Mouse (Mus musculus): Measurements from ENCODE around the gene Slc12a6.

The Slc12a6 gene

DNA sequence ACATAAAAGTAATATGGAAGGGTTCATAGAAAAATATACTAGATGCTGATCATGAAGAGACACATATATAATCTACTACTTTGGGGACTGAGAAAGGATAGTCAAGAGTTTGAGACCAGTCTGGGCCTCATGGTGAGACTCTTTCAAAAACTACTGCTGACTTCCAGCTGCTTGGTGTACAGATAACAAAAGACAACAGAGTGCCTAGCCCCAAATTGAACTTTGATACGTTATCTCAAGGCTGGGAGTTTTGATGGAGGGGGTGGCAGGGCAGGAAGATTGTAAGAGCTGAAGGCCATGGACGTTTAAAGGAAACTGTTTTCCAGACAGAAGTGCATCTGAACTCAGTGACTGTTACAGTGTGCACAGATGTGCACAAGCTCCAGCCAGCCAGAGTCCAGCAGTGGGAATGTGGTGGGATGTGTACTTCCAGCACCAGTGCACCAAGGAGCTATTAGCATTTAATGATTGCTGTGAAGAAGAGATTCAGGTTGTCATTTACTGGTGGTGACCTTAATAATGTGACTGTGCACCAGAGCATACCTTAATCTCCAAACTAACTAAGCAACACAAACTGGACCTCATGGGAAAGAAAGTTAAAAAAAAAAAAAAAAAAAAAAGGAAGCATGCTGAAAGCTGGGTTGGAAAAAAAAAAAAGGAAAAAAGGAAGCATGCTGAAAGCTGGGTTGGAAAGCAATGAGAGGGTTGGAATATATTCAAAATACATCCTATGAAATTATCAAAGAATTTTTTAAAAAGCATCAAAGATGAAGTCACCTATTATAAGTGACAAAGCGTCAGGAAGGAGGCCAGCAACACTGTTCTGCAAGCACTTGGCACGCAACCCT lies 66.7 kb downstream of the Slc12a6 start:
- no peak for DNase-seq

DNA sequence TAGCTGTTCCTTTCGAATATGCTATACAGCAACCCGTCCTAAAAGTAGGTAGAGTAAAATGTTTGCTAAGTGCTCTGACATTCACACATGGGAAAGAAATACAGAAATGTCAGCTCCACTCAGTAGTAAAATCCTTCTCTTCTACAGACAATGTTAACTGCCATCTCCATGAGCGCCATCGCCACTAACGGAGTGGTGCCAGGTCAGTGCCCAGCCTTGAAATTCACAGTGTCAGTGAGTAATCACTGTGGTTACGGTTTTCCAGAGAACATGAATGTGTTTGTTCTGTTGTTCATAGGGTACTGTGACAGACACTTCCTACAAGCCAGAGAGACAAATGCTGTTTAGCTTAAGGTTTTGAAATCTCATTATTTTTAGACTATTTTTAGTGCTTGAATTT lies 71.6 kb downstream of the Slc12a6 start:
- no peak for DNase-seq

DNA sequence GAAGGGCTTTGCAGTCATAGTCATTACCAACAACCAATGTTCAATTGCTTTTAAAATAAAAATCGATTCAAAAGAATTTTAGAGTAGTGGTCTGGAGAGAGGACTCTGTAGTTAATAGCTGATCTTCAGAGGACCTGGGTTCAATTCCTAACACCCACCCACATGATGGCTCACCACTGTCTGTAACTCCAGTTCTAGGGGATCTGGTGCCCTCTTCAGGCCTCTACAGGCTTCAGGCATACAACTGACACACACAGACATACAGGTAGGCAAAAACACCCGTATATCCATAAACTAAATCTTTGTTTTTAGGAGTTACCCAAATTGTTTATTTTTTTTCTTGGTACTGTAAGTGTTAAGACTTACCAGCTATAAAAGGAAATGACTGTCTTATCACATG lies 74.1 kb downstream of the Slc12a6 start:
- DNase-seq: peak; percentile 8 to 10

DNA sequence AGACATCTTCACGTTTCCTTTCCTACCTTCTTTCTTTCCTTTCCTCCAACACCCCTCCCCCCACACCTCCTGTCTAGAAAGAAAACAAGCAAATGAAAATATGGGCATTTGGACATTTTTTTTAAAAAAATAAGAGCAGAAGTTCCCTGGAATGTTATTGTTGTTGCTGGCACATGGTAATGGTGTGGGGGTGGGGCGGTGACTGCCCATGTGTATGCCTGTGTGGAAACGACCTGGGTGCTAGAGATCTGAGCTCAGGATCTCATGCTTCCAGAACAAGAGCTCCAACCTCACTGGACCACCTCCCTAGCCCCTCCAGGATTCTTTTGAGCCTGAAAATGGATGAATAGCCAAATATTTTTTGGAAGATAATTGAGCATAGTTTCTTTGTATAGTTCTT lies 75.5 kb downstream of the Slc12a6 start:
- no peak for DNase-seq

DNA sequence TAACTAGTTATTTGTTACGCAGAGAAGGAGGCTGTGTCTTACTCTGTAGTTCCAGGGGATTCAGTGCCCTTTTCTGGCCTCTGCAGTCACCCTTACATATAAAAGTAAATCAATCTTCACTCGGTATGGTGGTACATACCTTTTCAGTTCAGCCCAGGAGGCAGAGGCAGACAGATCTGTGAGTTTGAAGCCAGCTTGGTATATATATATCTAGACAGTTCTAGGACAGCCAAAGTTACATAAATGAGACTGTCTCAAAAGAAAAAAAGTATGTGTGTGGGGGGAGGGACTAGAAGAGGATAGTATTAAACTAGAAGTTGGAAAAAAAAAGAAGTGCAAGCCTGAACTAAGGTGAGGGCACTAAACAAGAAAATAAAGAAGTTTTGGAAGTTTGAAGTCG lies 82.6 kb downstream of the Slc12a6 start:
- DNase-seq: no peak

DNA sequence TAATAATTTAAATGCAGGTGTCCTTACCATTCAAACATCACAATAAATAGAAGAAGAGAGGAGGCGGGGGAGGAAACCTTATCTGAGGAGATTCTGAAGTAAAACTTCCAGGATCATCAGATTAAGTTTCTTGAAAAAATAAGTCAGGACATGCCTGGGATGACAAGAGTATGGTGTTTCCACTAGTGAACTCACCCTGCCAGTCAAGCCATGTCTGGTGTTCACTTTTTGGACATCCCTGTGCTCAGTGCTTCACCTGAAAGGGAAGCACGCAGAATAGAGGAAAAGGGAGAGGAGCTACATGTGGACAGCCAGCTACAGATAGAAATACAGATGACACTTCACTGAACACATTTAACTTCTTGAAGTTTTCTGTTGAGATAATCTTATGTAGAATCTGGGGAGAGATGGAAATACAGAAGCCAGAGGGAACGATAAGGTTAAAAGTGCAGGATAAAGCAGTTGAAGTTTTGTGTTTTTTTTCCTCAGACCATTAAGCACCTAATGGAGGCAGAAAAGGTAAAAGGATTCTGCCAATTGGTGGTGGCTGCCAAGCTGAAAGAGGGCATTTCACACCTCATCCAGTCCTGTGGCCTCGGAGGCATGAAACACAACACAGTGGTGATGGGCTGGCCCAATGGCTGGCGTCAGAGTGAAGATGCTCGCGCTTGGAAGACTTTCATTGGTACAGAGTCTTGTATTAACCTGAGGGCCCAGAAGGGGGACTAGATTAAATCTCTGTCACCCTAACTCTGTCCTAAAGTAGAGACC lies 88.2 kb downstream of the Slc12a6 start:
- no peak for DNase-seq

DNA sequence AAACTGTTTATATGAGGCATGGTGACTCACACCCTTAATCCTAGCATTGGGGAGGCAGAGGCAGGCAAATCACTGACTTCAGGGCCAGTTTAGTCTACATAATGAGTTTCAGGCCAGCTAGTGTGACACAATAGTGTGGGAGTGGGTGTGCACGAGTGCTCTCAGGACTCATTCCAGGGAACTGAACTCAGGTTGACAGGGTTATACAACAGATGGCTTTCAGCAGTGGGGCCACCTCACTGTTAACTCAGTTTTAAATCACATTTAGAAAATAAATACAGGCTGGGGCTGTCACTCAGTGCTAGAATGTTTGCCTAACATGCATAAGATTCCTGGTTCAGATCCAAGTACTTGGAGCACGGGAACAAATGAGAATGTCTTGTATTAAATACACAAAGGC lies 94.0 kb downstream of the Slc12a6 start:
- no peak for DNase-seq

DNA sequence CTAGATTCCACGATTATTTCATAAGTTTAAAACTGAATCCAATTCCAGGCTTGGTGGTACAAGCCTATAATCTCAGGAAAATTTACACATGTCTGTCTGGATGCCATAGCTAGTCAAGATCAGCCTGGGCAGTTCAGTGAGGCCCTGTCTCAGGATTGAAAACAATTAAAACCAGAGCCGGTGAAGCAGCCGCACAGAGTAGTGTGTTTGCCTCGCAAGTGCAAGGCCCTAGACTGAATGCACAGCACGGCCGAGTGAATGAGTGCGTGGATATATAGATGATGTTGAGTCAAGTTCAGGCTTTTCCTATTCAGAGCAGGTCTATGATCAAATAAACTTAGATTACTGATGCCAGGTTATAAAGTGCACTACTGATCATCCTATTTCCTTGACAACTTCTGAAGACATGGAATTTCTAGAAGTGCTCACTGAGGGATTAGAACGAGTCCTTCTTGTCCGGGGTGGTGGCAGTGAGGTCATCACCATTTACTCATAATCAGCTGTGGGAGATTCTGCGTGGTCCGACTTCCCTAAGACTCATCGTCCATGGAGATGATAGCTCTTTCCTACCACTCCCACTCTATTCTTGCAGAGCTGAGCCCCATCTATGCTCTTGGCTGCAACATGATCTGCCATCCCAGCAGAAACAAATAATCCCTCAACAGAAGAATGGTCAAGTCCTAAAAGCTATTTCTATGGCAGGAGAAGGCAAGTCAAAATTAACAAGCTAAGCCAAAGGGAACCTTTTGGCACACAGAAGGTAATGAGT lies 94.6 kb downstream of the Slc12a6 start:
- DNase-seq: no peak

DNA sequence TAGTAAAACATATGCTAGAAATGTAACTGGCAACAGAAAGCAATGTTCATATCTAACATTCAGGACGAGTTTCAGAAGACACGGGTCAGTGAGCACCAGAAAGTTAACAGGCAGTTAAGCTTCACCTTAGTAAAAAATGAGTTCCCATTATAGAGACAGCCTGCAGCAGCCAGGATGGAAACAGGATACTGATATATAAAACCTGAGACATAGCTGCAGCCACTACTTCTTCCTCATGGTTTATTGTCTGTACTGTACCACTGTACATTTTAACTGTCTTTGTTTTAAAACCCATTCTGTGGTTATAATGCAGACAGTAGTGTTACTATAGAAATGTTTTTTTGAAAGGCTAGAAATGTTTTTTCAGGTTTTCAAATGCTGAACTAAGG lies 95.2 kb downstream of the Slc12a6 start:
- no peak for DNase-seq

DNA sequence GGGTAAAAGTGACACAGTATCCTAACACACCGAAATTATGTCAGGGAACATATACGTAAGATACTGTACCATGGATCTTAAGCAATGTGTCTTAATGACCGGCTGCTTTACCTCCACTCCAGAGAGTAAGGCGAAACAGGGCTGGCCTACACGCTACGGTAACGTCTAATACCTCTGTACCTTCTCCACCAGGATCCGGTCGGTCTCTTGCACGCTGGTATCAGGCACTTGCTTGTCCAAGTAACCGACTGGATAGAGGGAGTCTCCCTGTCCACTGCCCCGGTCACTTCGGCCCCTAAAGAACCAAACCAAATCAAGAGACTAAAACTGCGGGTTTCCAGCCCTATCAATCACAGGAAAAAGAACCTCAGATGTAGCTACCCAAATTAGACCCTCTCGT lies 101.6 kb downstream of the Slc12a6 start:
- DNase-seq: no peak

DNA sequence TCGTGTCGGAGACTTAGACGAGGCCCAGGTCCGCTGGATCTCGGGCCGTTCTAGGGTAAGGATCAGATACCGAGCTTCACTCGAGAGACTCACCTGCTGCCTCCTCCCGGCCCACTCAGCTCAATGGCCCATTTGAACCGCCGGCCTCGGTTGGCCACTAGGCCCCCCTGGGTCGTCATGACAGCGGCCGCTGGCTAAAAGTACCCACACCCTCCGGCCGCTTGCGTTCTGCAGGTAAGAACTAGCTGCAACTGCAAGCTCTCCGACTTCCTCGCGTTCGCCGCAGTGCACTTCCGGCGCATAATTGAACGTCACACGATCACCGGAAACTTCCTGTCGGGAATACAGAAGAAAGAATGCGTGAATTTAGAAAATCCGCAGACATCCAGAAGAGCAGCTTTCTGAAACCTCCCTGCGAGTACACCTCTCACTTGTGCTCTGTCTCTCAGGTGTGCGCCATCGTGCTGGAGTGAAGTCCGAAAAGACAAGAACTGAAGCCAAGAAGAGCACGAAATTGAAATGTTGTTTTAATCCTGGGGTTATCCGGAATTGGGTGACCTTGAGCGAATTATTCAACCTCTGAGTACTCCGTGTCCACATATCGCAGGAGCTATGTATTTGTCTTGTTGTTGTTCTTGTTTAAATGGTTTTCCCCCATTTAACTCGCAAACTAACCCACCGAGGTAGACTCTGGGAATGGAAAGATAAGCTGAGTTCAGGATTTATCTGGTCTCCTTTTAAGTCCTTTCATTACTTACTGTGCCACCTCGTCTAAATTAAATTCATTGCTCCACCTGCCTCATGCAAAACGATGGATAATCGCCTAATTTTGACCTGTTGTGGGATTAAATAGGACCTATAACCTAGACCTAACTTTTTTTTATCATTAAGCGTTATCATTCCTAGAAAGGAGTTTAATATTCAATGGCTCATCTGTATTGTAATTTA lies 102.4 kb downstream of the Slc12a6 start, which contains the start of gene Emc4:
Gene Emc4 (minus strand): TSS at position 302 of the 948 bp plus-strand sequence.
- DNase-seq: peak; percentile 85 to 87

DNA sequence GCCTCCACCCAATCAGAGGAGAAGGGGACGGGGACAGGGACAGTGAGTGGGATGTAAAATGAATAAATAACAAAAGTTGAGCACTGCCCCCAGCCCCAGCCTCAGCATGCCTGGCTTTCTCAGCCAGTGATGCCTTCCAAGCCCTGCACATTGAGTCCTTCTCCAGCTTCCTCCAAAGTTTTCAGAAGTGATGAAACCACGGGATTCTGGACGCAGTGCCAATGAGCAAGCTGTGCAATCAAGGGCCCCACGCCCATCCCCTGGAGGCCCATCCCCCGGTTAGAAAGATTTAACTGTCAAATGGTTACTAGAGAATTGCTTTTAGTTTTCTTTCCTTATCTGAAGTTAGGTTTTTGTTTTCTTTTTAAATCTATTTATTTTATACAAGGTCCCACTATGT lies 104.3 kb downstream of the Slc12a6 start:
- no peak for DNase-seq

DNA sequence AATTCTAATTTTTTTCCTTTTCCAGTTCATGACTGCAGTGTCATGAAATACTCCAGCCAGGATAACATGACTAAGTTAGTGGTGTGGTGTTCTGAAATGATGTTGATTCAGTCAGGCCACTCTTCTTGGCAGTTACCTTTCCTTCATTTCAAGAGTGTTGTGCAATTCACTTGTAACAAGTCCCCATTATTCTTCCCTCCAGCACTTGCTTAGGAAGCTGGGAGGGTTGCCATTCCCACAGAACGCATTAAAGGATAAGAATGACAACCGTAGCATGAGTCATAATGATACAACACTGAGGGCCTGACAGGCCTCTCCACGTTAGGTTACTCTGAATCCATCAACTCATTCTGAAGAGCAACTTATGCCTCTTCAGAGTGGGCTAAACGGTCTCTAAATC lies 107.5 kb downstream of the Slc12a6 start:
- no peak for DNase-seq

DNA sequence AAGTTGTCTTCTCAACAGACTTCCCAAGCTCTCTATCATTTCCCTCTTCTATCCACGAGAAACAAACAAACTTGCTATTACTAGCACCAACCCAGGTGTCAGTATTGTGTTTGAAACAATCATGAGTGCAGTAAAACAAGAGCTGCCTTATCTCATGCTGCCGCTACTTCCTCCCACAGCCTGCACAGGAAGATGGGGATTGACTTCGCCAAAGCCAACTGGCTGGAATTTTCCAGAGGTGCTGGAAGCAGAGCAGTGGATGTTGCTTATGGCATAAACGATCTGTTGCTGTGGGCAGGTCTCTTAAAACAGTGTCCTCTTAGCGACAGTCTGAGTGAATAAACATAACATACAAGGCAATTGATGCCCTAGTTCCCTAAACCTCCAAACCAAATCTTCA lies 109.0 kb downstream of the Slc12a6 start:
- DNase-seq: no peak

DNA sequence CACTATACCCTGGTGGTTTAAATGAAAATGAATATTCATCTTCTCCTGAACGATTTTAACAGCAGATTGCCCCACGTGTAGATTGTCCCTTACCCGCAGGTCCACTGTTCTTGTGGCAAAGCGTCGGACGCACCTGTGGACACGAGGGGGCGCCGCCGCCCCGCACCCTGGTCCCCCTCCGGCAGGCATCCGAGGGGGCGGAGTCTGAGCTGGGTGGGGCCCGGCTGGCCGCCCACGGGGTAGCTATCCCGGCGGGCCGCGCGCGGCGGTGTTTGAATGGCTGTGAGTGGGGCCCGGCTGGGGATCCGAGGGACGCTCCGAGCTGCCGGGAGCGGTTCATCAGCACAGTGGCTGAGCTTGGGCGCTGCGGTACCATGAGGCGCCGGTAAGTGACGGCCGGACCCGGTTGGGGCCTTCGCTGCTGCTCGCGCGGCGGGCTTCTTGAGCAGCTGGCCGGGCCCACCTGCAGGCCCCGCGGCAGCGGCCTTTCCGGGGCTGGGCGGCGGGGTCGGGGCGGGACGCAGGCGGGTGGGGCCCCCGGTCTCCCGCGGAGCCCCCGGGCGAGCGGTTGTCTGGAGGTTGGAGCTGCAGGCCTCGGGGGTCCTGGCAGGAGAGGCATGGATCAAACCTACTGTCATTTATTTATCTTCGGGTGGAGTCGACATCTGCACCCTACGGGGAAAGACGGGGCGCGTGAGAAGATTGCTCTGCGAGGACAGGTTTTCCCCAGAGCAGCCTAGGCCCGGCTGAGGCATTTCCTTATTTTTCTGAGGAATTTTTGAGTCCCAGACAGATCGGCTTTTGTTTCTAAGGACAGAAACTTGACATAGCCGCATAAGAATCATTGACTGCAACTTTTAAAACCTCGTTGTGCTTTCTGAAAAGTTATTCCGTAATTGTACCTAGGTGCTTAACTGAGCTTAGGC lies 113.6 kb downstream of the Slc12a6 start, which contains the start of gene Katnbl1:
Gene Katnbl1 (plus strand): TSS at position 239 of the 926 bp plus-strand sequence.
- peak; percentile 95 for DNase-seq

DNA sequence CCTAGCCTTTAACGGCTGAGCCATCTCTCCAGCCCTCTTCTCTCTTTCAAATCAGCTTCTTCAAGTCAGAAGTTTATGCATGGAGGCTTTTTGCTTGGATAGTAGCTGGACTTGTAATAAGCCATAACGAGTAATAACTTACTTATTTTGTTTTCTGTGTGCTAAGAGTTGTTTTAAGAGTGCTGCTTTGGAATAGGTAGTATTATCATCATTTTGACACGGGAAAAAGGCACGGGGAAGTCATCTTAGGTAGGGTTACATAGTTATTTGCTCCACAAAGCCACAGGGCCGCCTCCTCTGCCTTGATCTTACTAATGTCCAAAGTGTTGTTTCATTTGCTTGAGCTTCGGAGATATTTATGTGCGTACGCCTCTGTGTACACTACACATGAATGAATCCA lies 114.5 kb downstream of the Slc12a6 start:
- DNase-seq: no peak

DNA sequence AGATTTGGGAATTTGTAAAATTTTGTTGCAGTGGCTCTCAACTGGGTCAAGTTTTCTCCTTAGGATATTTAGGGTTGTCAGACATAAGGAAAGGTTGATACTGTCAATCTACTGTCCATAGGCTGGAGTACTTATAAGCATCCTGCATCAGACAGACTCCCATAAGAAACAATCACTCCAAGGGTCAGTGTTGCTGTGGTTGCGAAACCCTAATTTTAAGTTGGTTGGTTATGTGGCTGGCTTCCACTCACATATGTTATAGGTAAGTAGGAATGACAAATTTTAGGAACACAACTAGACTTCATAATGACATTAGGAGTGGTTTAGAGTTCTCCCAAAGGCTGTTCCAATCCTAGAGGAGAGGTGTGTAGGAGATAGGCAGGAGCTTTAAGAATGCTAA lies 115.6 kb downstream of the Slc12a6 start:
- DNase-seq: no peak

DNA sequence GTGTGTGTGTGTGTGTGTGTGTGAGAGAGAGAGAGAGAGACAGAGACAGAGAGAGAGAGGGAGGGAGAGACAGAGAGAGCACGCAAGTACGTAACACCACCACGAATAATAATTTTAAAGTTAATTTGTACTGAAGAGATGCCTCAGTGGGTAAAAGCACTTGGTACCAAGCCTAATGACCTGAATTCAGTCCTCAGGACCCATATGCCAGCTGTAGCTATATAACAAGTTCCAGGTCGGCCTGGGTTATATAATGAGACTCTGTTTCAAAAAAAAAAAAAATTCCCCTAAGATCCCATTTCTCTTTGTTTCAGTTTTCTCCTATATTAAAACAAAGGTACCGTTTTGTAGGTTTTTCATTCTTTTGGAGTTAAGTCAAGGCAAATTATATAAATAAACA lies 125.2 kb downstream of the Slc12a6 start:
- DNase-seq: no peak

DNA sequence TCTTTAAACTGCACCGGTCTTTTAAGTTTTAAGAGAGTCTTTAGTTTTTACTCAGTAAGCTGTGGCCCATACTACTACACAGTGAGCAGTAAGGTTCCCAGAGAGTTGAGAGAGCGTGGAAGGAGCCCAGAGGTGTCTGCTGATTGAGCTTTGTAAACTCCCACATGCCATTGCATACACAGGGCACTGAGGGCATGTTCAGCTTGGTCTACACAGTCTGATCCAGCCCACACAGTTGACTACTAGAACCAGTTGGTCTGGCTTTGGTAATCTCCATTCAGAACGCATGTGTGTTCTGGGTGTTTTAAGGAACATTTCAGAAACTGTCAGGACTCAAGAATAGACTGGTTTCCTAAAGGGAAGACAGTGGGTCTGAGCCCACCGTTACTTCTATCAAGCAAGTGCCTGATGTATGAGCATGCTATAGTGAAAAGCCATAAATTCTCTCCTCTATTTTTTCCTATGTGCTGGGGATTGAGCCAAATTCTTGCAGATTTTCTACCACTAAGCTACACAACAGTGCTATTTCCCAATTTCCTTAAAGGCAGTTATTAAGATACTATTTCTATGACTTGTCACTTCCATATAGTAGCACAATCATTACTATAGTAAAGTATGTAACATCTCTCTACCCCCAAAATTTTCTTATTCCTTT lies 125.8 kb downstream of the Slc12a6 start:
- DNase-seq: no peak

DNA sequence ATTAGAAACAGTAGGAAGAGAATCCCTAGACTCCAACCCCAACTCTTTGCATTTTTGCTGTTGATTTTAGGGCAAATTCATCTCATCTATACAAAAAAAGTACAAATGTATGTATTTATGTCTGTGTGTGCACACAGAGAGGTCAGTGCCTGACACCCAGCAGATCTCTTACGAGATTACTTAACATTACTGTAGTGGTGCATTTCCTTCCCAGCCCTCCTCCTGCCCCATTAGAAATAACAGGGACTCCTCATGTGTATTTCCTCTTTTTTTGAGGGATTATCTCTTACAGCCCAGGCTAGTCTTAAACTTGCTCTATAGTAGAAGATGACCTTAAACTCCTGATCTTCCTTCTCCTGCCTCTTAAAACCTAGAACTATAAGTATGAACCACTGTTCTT lies 127.1 kb downstream of the Slc12a6 start:
- no peak for DNase-seq
